Mouse (Mus musculus) erythroblast, embryonic 14.5 days (primary cell): ENCODE data around the gene Klhl29. TPM values are rescaled to one million over a fixed set of nuclear protein-coding genes. Genes with fewer than 3 reads are reported as not detected.

Source experiments
- H3K27me3 ChIP-seq: 2 replicates; pipeline ENCODE4 v1.6.1; 2012; ENCODE audit warnings: inconsistent platforms; ENCODE audit not compliant: control insufficient read depth
- H3K36me3 ChIP-seq: 2 replicates; pipeline ENCODE4 v1.6.1; 2012; ENCODE audit warnings: mild to moderate bottlenecking, inconsistent platforms; ENCODE audit not compliant: control insufficient read depth
- H3K4me1 ChIP-seq: 2 replicates; pipeline ENCODE4 v1.6.1; 2012; ENCODE audit warnings: inconsistent platforms; ENCODE audit not compliant: control insufficient read depth
- H3K4me3 ChIP-seq: replicated peaks from 2 replicates; pipeline ENCODE3; 2012; ENCODE audit warnings: moderate library complexity, mild to moderate bottlenecking, inconsistent platforms
- H3K9me3 ChIP-seq: 2 replicates; pipeline ENCODE4 v1.6.1; 2012; ENCODE audit warnings: low read length, inconsistent platforms, mixed read lengths; ENCODE audit not compliant: control insufficient read depth
- GATA1 ChIP-seq: IDR thresholded peaks from 2 replicates; pipeline ENCODE4 v1.6.1; 2012; ENCODE audit warnings: low read length, inconsistent platforms, mixed read lengths
- TAL1 ChIP-seq: IDR thresholded peaks from 3 replicates; pipeline ENCODE4 v1.6.1; 2012; ENCODE audit warnings: low read length, inconsistent platforms, mixed read lengths
- polyA plus RNA-seq: library from polyadenylated mRNA; stranded (reverse); fragments of >175 nt; gene quantifications from 2 replicates; pipeline ENCODE4 v1.2.3, GENCODE M21; 2012

The Klhl29 gene
- polyA plus RNA-seq, 1 experiment = not detected

- Histone ChIP-seq H3K4me3 (no peak overlapping the region), H3K4me1 (no peaks in the 10 kb centered on the region), H3K27me3 (no peaks in the 10 kb centered on the region), H3K36me3 (no peaks in the 10 kb centered on the region), H3K9me3 (no peaks in the 10 kb centered on the region)
- TF ChIP-seq GATA1 = no peak
- TF ChIP-seq TAL1 = no peak
Observed at GRCm38 (mm10) chr12:5253289-5254005, 122.0 kb downstream of the Klhl29 start.

GRCm38 (mm10) chr12:5252569-5252968 lies 122.9 kb downstream of the Klhl29 start:
- Histone ChIP-seq H3K4me1 (no peaks in the 10 kb centered on the region), H3K4me3 (no peak overlapping the region), H3K36me3 (no peaks in the 10 kb centered on the region), H3K27me3 (no peaks in the 10 kb centered on the region), H3K9me3 (no peaks in the 10 kb centered on the region)
- TF ChIP-seq GATA1 = no peak
- no peak for TF ChIP-seq TAL1

- no peaks in the 10 kb centered on the region for H3K9me3 ChIP-seq
- no peak for TF ChIP-seq GATA1
- no peak for TF ChIP-seq TAL1
- H3K4me1 ChIP-seq = no peaks in the 10 kb centered on the region
- H3K4me3 ChIP-seq = no peak overlapping the region
- H3K27me3 ChIP-seq = no peaks in the 10 kb centered on the region
- no peaks in the 10 kb centered on the region for H3K36me3 ChIP-seq
Observed at GRCm38 (mm10) chr12:5250042-5250441, 125.4 kb downstream of the Klhl29 start.

- Histone ChIP-seq H3K4me3 (no peak overlapping the region), H3K4me1 (no peaks in the 10 kb centered on the region), H3K9me3 (no peaks in the 10 kb centered on the region), H3K36me3 (no peaks in the 10 kb centered on the region), H3K27me3 (no peaks in the 10 kb centered on the region)
- TF ChIP-seq GATA1 (no peak), TAL1 (no peak)
Observed at GRCm38 (mm10) chr12:5249068-5249467, 126.4 kb downstream of the Klhl29 start.

GRCm38 (mm10) chr12:5247505-5247904 lies 128.0 kb downstream of the Klhl29 start:
- H3K9me3 ChIP-seq = no peaks in the 10 kb centered on the region
- TF ChIP-seq GATA1 (no peak), TAL1 (no peak)
- no peak overlapping the region for H3K4me3 ChIP-seq
- H3K4me1 ChIP-seq = no peaks in the 10 kb centered on the region
- H3K27me3 ChIP-seq = no peaks in the 10 kb centered on the region
- no peaks in the 10 kb centered on the region for H3K36me3 ChIP-seq

- no peaks in the 10 kb centered on the region for H3K36me3 ChIP-seq
- H3K27me3 ChIP-seq = no peaks in the 10 kb centered on the region
- H3K9me3 ChIP-seq = no peaks in the 10 kb centered on the region
- H3K4me1 ChIP-seq = no peaks in the 10 kb centered on the region
- no peak overlapping the region for H3K4me3 ChIP-seq
- no peak for TF ChIP-seq GATA1
- TF ChIP-seq TAL1 = no peak
Observed at GRCm38 (mm10) chr12:5246721-5247341, 128.7 kb downstream of the Klhl29 start.

GRCm38 (mm10) chr12:5246193-5246621 lies 129.3 kb downstream of the Klhl29 start:
- Histone ChIP-seq H3K4me3 (no peak overlapping the region), H3K27me3 (no peaks in the 10 kb centered on the region), H3K4me1 (no peaks in the 10 kb centered on the region), H3K36me3 (no peaks in the 10 kb centered on the region), H3K9me3 (no peaks in the 10 kb centered on the region)
- TF ChIP-seq GATA1 = no peak

- H3K27me3 ChIP-seq = no peaks in the 10 kb centered on the region
- no peak overlapping the region for H3K4me3 ChIP-seq
- H3K4me1 ChIP-seq = no peaks in the 10 kb centered on the region
- TF ChIP-seq TAL1 = no peak
- TF ChIP-seq GATA1 = no peak
- H3K36me3 ChIP-seq = no peaks in the 10 kb centered on the region
- no peaks in the 10 kb centered on the region for H3K9me3 ChIP-seq
Observed at GRCm38 (mm10) chr12:5245207-5245597, 130.3 kb downstream of the Klhl29 start.

GRCm38 (mm10) chr12:5244431-5245206 lies 130.9 kb downstream of the Klhl29 start:
- Histone ChIP-seq H3K4me1 (no peaks in the 10 kb centered on the region), H3K27me3 (no peaks in the 10 kb centered on the region), H3K9me3 (no peaks in the 10 kb centered on the region), H3K36me3 (no peaks in the 10 kb centered on the region), H3K4me3 (no peak overlapping the region)
- TF ChIP-seq TAL1 = no peak
- no peak for TF ChIP-seq GATA1
